Mouse (Mus musculus) midbrain, embryonic 15.5 days (tissue): ENCODE measurements around the gene Bahcc1. TPM values are rescaled to one million over a fixed set of nuclear protein-coding genes. Genes with fewer than 3 reads are reported as not detected.

ENCODE experiments used
- ATAC-seq: fragments of 200-750 bp; cut with Nextera tagmentation; replicated peaks from 2 replicates; pipeline ENCODE4 v1.8.0; 2017; ENCODE audit warnings: moderate TSS enrichment
- H3K27ac ChIP-seq: fragments of 300-500 bp; sonication (generic); 2 replicates; pipeline ENCODE4 v1.5.1; 2015; ENCODE audit warnings: mild to moderate bottlenecking, inconsistent platforms
- H3K27me3 ChIP-seq: fragments of 300-500 bp; sonication (generic); replicated peaks from 2 replicates; pipeline ENCODE4 v1.6.1; 2015; ENCODE audit warnings: inconsistent platforms
- H3K36me3 ChIP-seq: fragments of 300-500 bp; sonication (generic); replicated peaks from 2 replicates; pipeline ENCODE4 v1.6.1; 2015; ENCODE audit warnings: inconsistent platforms
- H3K4me1 ChIP-seq: fragments of 300-500 bp; sonication (generic); 2 replicates; pipeline ENCODE4 v1.6.1; 2015; ENCODE audit warnings: inconsistent platforms
- H3K4me2 ChIP-seq: fragments of 300-500 bp; sonication (generic); 2 replicates; pipeline ENCODE4 v1.6.1; 2015; ENCODE audit warnings: inconsistent platforms, mild to moderate bottlenecking, moderate library complexity
- H3K4me3 ChIP-seq: fragments of 300-500 bp; sonication (generic); 2 replicates; pipeline ENCODE4 v1.5.1; 2015; ENCODE audit warnings: mild to moderate bottlenecking, inconsistent platforms
- H3K9ac ChIP-seq: fragments of 300-500 bp; sonication (generic); 2 replicates; pipeline ENCODE4 v1.6.1; 2015; ENCODE audit warnings: mild to moderate bottlenecking, inconsistent platforms
- H3K9me3 ChIP-seq: fragments of 300-500 bp; sonication (generic); 2 replicates; pipeline ENCODE4 v1.6.1; 2016; ENCODE audit warnings: inconsistent platforms
- WGBS: fragments of 180-500 bp; shearing (Covaris S2); methylation state at CpG from one replicate; pipeline ENCODE4 v1.1.7; 2015; ENCODE audit warnings: mixed read lengths; 5-methylcytosine and 5-hydroxymethylcytosine counted together
- polyA plus RNA-seq: library from polyadenylated mRNA; unstranded; fragments of >200 nt; fragmentation: Nextera tagmentation; extraction: Ambion mirVana; gene quantifications from 2 replicates; pipeline ENCODE4 v1.2.1, GENCODE M21; 2015

The Bahcc1 gene
- polyA plus RNA-seq, 1 experiment from 2014 or later, result 16.2 TPM

DNA sequence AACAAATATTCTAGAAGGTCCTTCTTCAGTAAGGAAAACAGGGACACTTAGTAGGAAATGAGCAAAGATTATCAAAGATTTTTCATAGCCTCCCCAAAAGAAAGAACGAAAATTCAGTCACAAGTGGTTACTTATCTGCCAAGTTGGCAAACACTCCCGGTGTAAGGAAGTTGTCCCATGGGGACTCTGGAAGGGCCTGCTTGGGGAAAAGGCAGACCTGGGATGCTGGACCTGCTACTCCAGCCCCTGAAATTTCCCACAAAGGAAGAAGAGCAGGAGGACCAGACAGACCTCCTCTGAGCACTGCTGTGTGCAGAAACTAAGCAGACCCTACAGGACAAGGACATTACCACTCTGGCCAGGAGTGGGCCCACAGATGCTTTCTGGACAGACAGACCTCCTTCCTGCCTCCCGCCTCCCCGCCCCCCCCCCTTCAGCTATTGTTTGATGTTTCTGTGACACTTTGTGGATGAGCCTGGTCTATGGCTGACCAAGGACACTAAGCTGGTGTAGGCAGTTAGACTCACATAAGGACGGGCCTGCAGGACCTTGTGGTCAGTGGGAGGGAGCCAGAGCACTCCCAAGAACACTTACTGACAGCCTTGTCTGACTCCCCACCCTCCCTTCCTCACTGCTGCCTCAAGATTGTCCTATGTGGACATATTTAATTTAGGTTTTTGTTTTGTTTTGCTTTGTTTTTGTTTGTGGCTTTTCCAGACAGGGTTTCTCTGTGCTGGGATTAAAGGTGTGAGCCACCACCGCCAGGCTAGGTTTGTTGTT lies 81.3 kb downstream of the Bahcc1 start:
- Histone ChIP-seq H3K4me2 (no peak overlapping the region), H3K27ac (peak overlapping the region; percentile 98), H3K9me3 (no peaks in the 10 kb centered on the region), H3K4me3 (no peak overlapping the region), H3K36me3 (no peaks in the 10 kb centered on the region), H3K4me1 (peaks cover 47% of the 10 kb centered on the region), H3K27me3 (no peaks in the 10 kb centered on the region), H3K9ac (no peak overlapping the region)
- no peak for ATAC-seq
- WGBS, result 48% methylated on average over 6 of the region's 6 CpGs

DNA sequence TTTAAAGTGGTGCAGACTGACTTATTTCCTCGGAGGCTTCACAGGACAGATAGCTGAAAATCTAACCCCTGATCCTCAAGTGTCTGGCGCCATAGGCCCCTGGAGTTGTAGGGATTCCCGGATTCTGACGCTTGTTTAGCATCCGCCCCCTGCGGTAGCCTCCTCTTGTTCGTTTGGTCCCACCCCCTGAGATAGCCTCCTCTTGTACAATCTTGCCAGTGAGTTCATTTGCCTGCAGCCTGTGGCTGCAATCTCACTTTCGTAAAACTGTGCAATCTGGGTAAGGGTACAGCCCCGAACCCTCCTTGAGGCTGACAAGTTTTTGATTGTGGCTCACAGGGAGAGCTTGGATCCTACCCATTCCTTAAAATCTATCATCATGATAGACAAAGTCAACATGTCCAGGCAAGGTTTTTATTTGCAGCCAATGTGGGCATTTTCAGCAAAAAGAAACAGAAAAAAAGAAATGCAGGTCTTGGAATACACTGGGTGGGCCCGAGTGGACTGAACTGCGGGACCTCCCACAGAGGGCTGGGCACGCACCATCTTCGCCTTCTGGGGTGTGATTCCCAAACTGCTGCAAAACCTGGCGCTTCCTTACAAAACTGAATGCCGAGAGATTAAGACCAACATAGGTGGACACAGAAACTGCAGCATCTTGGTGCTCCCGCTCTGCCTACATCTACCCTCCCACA lies 82.1 kb downstream of the Bahcc1 start:
- H3K4me3 ChIP-seq, result peak overlapping the region; percentile 42
- 33% methylated on average over 16 of the region's 16 CpGs for WGBS
- H3K27ac ChIP-seq, result peak overlapping the region; percentile 98
- H3K4me1 ChIP-seq, result peaks cover 47% of the 10 kb centered on the region
- peak overlapping the region; percentile 38 for H3K9ac ChIP-seq
- H3K9me3 ChIP-seq, result no peaks in the 10 kb centered on the region
- peak overlapping the region; percentile 73 for H3K4me2 ChIP-seq
- H3K36me3 ChIP-seq, result no peaks in the 10 kb centered on the region
- no peaks in the 10 kb centered on the region for H3K27me3 ChIP-seq
- no peak for ATAC-seq

DNA sequence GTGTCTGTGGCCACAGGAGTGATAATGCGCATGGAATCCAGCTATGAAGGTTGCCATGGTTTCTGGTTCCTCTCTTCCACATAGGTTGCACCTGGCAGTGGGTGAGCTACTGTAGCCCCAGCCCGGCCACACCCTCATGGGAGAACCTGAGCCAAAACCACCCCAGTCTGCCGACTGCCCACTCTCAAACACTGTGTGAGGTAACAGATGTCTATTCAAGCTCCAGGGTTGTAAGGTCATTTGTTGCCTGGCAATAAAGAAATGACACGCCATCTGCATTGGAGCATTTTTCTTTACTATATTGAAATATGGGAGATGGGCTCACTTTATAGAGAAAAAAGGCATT lies 82.6 kb downstream of the Bahcc1 start:
- Histone ChIP-seq H3K9me3 (no peaks in the 10 kb centered on the region), H3K4me2 (peak overlapping the region; percentile 73), H3K27me3 (no peaks in the 10 kb centered on the region), H3K9ac (peak overlapping the region; percentile 38), H3K36me3 (no peaks in the 10 kb centered on the region), H3K4me1 (peaks cover 43% of the 10 kb centered on the region), H3K27ac (peak overlapping the region; percentile 98), H3K4me3 (peak overlapping the region; percentile 42)
- ATAC-seq, result 0 out of 2 replicates have a peak, but pooled peaks have one; percentile 19
- 8% methylated on average over 4 of the region's 4 CpGs for WGBS

DNA sequence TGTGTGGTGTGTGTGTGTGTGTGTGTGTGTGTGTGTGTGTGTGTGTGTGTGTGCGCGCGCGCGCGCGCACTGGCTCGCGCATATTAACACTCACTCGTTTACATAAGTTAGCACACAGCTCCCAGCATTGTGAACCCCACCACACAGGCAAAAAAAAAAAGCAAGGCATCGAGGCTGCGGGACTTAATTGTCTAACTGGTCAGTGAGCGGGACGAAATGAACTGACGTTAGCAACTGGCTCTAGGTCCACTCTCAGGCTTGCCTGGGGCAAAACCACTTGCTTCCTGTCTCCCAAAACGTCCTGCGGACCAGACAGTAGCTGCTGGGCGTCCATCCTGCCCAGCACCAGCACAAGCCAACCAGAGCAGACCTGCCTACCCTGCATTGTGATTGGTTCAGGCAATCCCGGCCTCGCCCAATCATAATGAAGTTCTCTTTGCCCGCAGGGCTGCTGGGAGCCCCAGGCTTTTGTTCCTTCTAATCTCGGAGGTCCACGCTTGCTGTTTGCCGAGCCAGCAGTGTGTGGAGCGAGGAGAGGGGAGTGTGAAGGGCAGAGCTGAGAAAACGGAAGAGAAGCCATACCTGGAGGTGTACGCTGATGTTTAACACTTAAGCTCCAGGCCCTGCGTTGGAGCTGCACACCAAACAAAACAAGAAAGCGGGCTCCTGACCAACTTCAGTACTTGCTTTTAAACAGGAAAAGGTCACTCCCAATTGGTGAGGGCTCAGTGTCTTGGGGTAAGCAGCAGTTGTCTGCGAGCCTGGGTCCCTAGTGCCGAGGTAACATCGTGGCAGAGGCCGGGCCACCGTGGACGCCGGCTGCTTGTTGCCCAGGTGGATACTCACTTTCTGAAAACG lies 83.3 kb downstream of the Bahcc1 start:
- Histone ChIP-seq H3K9ac (peak overlapping the region; percentile 70), H3K27me3 (no peaks in the 10 kb centered on the region), H3K4me1 (peaks cover 39% of the 10 kb centered on the region), H3K4me3 (peak overlapping the region; percentile 42), H3K36me3 (no peaks in the 10 kb centered on the region), H3K9me3 (no peaks in the 10 kb centered on the region), H3K4me2 (peak overlapping the region; percentile 73), H3K27ac (peak overlapping the region; percentile 98)
- under 1% methylated on average over 37 of the region's 37 CpGs for WGBS
- peak; percentile 97 for ATAC-seq

DNA sequence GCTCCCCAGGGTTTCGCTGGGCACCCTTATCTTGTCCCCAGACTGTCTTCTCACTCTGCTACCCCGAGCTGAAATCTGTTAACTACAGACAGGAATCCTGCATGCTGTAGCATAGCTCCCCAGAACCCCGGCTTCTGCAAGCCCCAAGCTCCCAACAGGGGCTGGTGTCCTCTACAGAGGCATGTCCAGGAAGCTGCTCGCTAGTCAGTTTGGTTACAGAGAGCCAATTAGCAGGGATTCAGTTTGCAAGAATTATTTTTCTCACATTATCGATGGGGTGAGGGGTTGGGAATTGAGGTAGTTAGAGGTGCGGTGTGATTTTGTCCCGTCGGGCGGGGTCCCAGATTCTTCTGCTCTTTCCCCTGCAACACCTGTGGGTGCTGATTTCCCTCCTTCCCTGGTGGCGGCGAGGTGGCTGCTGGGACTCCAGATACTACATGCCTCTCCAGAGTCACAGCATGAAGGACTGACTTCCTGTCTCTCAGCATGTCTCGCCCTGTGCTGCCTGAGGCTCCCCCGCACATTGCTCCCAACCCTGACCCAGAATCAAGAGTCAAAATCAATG lies 84.0 kb downstream of the Bahcc1 start:
- H3K4me3 ChIP-seq, result peak overlapping the region; percentile 42
- H3K9me3 ChIP-seq, result no peaks in the 10 kb centered on the region
- H3K4me2 ChIP-seq, result peak overlapping the region; percentile 73
- no peaks in the 10 kb centered on the region for H3K27me3 ChIP-seq
- peak overlapping the region; percentile 98 for H3K27ac ChIP-seq
- WGBS, result 23% methylated on average over 13 of the region's 13 CpGs
- H3K4me1 ChIP-seq, result peaks cover 32% of the 10 kb centered on the region
- peak overlapping the region; percentile 70 for H3K9ac ChIP-seq
- H3K36me3 ChIP-seq, result no peaks in the 10 kb centered on the region
- ATAC-seq, result 0 out of 2 replicates have a peak, but pooled peaks have one; percentile 15

DNA sequence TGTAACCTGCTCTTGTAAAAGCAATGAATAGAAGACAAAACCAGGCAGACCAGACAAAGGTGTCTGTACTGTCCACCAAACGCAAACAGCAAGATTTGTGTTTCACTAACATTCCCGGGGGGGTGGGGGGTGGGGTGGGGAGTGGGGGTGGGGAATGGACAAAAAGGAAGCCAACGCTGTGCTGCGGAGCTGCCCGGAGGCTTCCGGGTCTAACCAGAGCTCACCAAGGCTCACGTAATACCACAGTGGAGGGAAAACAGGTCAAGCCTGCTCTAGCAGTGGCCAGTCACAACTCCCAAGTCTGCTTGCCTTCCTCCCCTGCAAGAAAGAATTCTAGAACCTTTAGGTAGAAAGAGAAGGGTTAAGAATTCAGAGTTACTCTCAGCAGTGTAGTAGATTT lies 84.7 kb downstream of the Bahcc1 start:
- 50% methylated on average over 7 of the region's 7 CpGs for WGBS
- peak overlapping the region; percentile 42; the same call in 1 of the 2 replicates for H3K4me3 ChIP-seq
- peaks cover 28% of the 10 kb centered on the region for H3K4me1 ChIP-seq
- no peak for ATAC-seq
- H3K9ac ChIP-seq, result 0 out of 2 replicates have a peak overlapping the region, but pooled peaks have one; percentile 70
- peak overlapping the region; percentile 73 for H3K4me2 ChIP-seq
- no peaks in the 10 kb centered on the region for H3K36me3 ChIP-seq
- no peaks in the 10 kb centered on the region for H3K27me3 ChIP-seq
- H3K9me3 ChIP-seq, result no peaks in the 10 kb centered on the region
- peak overlapping the region; percentile 98 for H3K27ac ChIP-seq

DNA sequence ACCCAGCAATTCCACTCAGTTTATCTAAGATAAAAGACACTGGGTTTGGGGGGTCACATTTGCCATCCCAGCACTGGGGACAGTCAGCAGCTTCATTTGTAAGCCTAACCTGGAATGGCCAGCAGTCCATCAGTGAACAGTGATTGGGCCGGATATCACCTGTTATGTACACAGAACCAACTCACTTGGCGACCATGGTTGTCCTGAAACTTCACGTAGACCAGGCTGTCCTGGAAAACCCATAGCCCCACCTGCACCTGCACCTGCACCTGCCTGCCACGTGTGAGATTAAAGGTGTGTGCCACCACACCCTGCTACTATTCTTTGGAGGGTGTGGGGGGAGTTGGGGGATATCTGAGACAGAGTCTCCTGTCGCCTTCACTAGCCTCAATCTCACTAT lies 86.6 kb downstream of the Bahcc1 start:
- Histone ChIP-seq H3K4me2 (no peak overlapping the region), H3K36me3 (no peaks in the 10 kb centered on the region), H3K27me3 (no peaks in the 10 kb centered on the region), H3K27ac (no peak overlapping the region), H3K9ac (no peak overlapping the region), H3K4me1 (peaks cover 27% of the 10 kb centered on the region), H3K9me3 (no peaks in the 10 kb centered on the region), H3K4me3 (no peak overlapping the region)
- ATAC-seq, result no peak
- 89% methylated on average over 5 of the region's 5 CpGs for WGBS

DNA sequence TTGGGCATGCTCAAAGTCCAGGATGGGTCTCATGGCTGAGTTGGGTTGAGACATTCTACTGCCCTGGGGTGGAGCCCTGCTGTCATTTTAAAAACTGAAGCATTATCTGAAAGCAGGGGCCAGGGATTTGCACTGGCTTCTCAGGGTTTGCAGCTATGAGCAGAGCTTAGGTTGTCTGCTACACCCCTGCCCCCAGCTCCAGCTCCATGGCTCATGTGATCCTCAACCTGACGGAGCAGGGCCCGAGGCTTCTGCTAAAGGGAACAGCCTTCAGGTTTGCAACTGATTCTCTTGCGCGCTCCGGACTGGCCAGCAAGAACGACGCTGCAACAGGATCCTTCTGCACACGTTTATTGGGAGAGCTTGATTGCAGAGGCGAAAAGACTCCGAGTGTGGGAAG lies 87.4 kb downstream of the Bahcc1 start:
- no peak for ATAC-seq
- Histone ChIP-seq H3K4me1 (peaks cover 19% of the 10 kb centered on the region), H3K4me3 (no peak overlapping the region), H3K27me3 (no peaks in the 10 kb centered on the region), H3K9ac (no peak overlapping the region), H3K36me3 (no peaks in the 10 kb centered on the region), H3K4me2 (no peak overlapping the region), H3K9me3 (no peaks in the 10 kb centered on the region), H3K27ac (no peak overlapping the region)
- 96% methylated on average over 10 of the region's 10 CpGs for WGBS

DNA sequence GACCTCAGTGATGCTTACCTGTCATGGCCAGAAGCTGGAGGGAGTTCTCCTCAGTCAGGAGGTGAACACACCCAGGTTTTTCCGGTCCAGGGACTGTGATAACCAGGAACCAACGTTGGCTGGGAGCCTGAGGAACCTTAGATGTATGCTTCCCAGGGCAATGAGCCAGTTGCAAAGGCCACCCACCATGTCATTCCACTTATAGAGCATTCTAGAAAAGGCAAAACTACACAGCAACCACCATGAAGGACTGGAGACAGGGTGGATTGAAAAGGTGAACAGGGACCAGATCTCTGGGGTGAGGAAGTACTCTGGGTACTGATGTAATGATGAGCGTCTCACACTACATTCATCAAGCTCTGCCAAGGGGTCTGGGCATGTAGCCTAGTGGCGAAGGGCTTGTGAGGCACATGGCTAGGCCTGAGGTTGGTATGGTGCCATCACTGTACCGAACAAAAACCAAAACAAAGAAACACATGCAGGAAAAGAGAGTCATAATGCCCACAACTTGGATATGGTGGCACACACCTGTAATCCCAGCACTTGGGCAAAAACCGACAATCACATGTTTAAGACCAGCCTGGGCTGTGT lies 102.8 kb downstream of the Bahcc1 start:
- no peak overlapping the region for H3K4me2 ChIP-seq
- H3K4me3 ChIP-seq, result no peak overlapping the region
- 88% methylated on average over 6 of the region's 6 CpGs for WGBS
- no peaks in the 10 kb centered on the region for H3K4me1 ChIP-seq
- H3K9me3 ChIP-seq, result no peaks in the 10 kb centered on the region; the same call in 1 of the 2 replicates
- H3K36me3 ChIP-seq, result no peaks in the 10 kb centered on the region
- H3K27ac ChIP-seq, result no peak overlapping the region
- no peak overlapping the region for H3K9ac ChIP-seq
- no peaks in the 10 kb centered on the region for H3K27me3 ChIP-seq
- ATAC-seq, result no peak

DNA sequence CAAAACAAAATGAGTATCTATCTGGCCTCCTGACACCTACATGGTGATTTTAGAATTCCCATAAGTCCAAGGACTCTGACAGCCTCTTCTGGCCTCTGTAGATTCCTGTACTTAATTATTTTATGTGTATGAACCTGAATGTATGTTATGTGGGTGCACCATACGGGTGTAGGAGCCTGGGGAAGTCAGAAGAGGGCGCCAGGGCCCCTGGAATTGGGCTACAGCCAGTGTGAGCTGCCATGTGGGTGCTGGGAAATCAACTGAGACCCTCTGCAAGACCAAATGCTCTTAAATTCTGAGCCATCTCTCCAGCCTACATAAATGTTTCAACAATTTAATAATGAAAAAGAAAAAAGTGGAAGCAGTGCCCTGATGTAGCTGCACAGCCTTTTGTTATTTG lies 104.7 kb downstream of the Bahcc1 start:
- Histone ChIP-seq H3K27me3 (no peaks in the 10 kb centered on the region), H3K27ac (no peak overlapping the region), H3K9me3 (no peaks in the 10 kb centered on the region), H3K4me2 (no peak overlapping the region), H3K4me3 (no peak overlapping the region), H3K36me3 (no peaks in the 10 kb centered on the region), H3K4me1 (no peaks in the 10 kb centered on the region), H3K9ac (no peak overlapping the region)
- no peak for ATAC-seq
- 32% methylated on average over 2 of the region's 2 CpGs for WGBS

DNA sequence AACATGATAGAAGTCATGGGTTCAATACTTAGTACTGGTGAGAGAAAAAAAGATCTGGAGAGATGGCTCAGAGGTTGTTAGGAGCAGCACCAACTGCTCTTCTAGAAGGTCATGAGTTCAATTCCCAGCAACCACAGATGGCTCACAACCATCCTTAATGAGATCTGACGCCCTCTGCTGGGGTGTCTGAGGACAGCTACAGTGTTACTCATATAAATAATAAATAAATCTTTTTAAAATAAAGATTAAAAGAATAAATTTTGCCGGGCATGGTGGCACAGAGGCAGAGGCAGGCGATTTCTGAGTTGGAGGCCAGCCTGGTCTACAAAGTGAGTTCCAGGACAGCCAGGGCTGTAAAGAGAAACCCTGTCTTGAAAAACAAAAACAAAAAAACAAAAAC lies 106.0 kb downstream of the Bahcc1 start:
- peaks cover 5% of the 10 kb centered on the region; the same call in 1 of the 2 replicates for H3K4me1 ChIP-seq
- WGBS, result 74% methylated on average over 3 of the region's 3 CpGs
- no peak overlapping the region for H3K9ac ChIP-seq
- H3K4me2 ChIP-seq, result no peak overlapping the region
- H3K36me3 ChIP-seq, result no peaks in the 10 kb centered on the region
- H3K27me3 ChIP-seq, result no peaks in the 10 kb centered on the region
- H3K4me3 ChIP-seq, result no peak overlapping the region
- H3K9me3 ChIP-seq, result no peaks in the 10 kb centered on the region
- no peak for ATAC-seq
- no peak overlapping the region for H3K27ac ChIP-seq
